Mouse (Mus musculus): Measurements from ENCODE around the gene Ppat.

Gene Ppat

GRCm38 (mm10) chr5:76869553-76869952 lies 81.8 kb downstream of the Ppat start:
- no peak for DNase-seq

DNA sequence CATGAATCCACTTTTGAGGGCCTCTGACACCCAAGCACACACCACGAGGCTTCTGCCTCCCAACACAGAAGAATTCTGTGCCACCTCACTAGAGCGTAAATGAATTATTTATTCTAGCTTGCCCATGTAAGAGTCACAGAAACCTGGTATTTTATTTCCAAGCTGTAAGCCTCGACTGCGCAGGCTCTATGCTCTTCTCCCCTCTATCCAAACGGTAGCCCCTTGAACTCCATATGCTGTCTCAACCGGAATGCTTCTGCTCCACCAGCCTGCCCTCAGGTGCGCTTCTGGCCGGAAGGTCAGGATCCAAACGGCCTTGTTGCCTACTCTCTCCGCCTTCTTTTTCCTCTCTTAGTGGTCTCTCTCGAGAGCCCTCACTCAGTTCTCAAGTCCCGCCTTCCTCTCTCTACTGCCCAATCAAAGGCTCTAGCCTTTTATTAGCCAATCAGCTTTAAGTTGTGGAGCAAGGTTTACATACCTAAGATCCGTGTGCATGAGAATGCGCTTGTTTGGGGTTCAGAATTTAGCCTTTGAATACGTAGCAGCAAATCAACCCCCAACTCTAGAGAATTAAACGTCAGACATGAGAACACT lies 82.6 kb downstream of the Ppat start:
- DNase-seq, result peak; percentile 62

DNA sequence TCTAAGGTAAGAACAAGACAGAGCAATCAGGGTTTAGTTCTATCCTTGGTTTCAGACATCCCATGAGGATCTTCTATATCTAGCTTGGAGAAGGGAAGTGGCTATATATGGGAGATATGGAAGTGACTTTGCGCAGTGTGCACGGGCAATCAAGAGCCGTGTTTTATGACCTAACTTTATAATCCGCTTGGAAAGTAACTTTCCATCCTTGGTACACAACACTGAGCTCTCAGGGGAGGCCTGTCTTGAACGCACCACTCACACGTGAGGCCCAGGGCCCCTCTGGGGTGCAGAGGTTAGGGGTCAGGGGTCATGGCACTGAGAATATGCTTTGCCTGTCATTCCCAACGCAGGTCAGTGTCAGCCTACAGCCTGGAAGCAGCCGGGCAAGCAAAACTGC lies 84.6 kb downstream of the Ppat start:
- no peak for DNase-seq
